Mouse (Mus musculus) limb, embryonic 10.5 days (tissue): ENCODE measurements around the gene Ctdspl. TPM values are rescaled to one million over a fixed set of nuclear protein-coding genes. Genes with fewer than 3 reads are reported as not detected.
A peak's percentile ranks its signal among the peaks of the same experiment; 100 is the strongest.

Source experiments
- DNase-seq: peaks from one replicate; pipeline ENCODE4 v3.0.0-alpha.2; 2017; ENCODE audit warnings: low spot score
- H3K27ac ChIP-seq: fragments of 300-500 bp; sonication (generic); 2 replicates; pipeline ENCODE4 v1.5.1; 2016; ENCODE audit warnings: mild to moderate bottlenecking
- H3K27me3 ChIP-seq: fragments of 300-500 bp; sonication (generic); 2 replicates; pipeline ENCODE4 v1.6.1; 2016; ENCODE audit warnings: low read depth, mild to moderate bottlenecking; ENCODE audit not compliant: poor library complexity, severe bottlenecking
- H3K36me3 ChIP-seq: fragments of 300-500 bp; sonication (generic); 2 replicates; pipeline ENCODE4 v1.6.1; 2016; ENCODE audit warnings: mild to moderate bottlenecking, moderate library complexity
- H3K4me1 ChIP-seq: fragments of 300-500 bp; sonication (generic); 2 replicates; pipeline ENCODE4 v1.6.1; 2016
- H3K4me3 ChIP-seq: fragments of 300-500 bp; sonication (generic); 2 replicates; pipeline ENCODE4 v1.5.1; 2016; ENCODE audit warnings: mild to moderate bottlenecking, moderate library complexity
- H3K9me3 ChIP-seq: fragments of 300-500 bp; sonication (generic); replicated peaks from 2 replicates; pipeline ENCODE4 v1.6.1; 2016; ENCODE audit warnings: mild to moderate bottlenecking
- WGBS: fragments of 180-500 bp; shearing (Covaris S2); methylation state at CpG from one replicate; pipeline ENCODE4 v1.1.7; 2016; 5-methylcytosine and 5-hydroxymethylcytosine counted together
- polyA plus RNA-seq: library from polyadenylated mRNA; unstranded; fragments of >200 nt; fragmentation: Nextera tagmentation; extraction: Ambion mirVana; gene quantifications from 2 replicates; pipeline ENCODE4 v1.2.1, GENCODE M21; 2016

The Ctdspl gene
- polyA plus RNA-seq, 1 experiment from 2014 or later = 11.6 TPM

DNA sequence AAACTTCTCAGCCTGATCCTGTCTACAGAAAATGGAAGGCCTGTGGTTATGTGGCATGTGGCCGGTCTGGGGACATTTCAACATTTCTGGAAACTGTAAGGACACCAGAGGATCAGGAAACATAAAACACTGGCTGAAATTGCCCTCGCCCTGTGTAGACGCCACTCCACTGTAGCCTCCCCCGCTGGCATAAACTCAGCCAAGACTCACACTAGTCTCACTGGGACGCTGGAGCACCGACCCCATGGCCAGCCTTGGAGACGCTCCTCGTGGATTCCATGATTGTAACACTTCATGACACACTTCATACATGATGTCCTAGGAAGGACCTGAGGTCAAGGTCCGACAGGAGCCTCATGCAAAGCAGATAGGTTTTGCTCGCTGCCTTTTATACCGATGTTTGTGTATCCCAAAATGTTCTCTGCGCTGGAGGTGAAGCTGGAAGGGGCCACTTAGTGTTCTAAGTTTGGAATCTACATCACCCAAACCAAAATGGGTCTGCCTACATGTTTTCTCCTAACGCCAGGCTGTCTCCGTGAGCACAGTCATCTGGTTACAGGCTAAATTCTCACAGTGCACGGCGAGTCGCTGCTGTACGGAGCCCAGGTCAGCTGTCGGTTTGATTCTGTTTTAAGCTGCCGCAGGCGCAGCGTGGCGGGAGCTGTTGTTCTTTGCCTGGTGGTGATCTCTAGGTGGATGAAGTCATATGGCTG lies 77.9 kb downstream of the Ctdspl start:
- Histone ChIP-seq H3K9me3 (no peaks in the 10 kb centered on the region), H3K27ac (peak overlapping the region; percentile 15; the same call in 1 of the 2 replicates), H3K4me1 (peaks cover 38% of the 10 kb centered on the region), H3K27me3 (no peaks in the 10 kb centered on the region), H3K36me3 (0 out of 2 replicates have a peak, but pooled peaks cover 2% of the 10 kb centered on the region), H3K4me3 (no peak overlapping the region)
- WGBS = 93% methylated on average over 23 of the region's 23 CpGs
- DNase-seq = no peak

- peak overlapping the region; percentile 15 for H3K27ac ChIP-seq
- H3K4me1 ChIP-seq = peaks cover 38% of the 10 kb centered on the region
- H3K9me3 ChIP-seq = no peaks in the 10 kb centered on the region
- no peak overlapping the region for H3K4me3 ChIP-seq
- DNase-seq = no peak
- 90% methylated on average over 16 of the region's 16 CpGs for WGBS
- 0 out of 2 replicates have a peak, but pooled peaks cover 2% of the 10 kb centered on the region for H3K36me3 ChIP-seq
- H3K27me3 ChIP-seq = no peaks in the 10 kb centered on the region
Observed at GRCm38 (mm10) chr9:119004703-119005076, 78.4 kb downstream of the Ctdspl start.

GRCm38 (mm10) chr9:119005303-119006029 lies 79.2 kb downstream of the Ctdspl start:
- Histone ChIP-seq H3K27me3 (no peaks in the 10 kb centered on the region), H3K4me1 (peaks cover 38% of the 10 kb centered on the region), H3K36me3 (0 out of 2 replicates have a peak, but pooled peaks cover 2% of the 10 kb centered on the region), H3K27ac (peak overlapping the region; percentile 15), H3K4me3 (no peak overlapping the region), H3K9me3 (no peaks in the 10 kb centered on the region)
- 70% methylated on average over 15 of the region's 15 CpGs for WGBS
- no peak for DNase-seq

GRCm38 (mm10) chr9:119007266-119007665 lies 81.0 kb downstream of the Ctdspl start:
- 95% methylated on average over 10 of the region's 10 CpGs for WGBS
- H3K9me3 ChIP-seq = no peaks in the 10 kb centered on the region
- no peak overlapping the region for H3K27ac ChIP-seq
- peaks cover 33% of the 10 kb centered on the region for H3K4me1 ChIP-seq
- H3K36me3 ChIP-seq = peaks cover 12% of the 10 kb centered on the region; the same call in 1 of the 2 replicates
- H3K27me3 ChIP-seq = no peaks in the 10 kb centered on the region
- no peak overlapping the region for H3K4me3 ChIP-seq
- DNase-seq = no peak

DNA sequence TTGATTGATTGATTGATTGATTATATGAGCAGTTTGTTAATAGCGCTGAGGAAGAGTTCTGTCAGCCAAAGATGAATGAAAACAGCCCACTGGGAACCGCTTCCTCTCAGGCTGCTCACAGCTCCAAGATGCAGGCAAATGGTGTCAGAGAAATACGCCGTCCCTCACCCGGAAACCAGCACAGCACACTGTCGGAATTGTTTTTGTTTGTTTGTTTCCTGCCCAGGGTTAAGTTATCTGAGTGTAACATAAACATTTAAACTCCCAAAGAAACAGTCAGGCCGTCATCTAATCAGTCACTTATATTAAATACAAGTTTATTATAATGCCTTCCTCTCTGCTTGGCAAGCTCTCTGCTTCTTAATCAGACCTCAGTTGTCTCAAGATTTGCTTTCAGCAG lies 82.6 kb downstream of the Ctdspl start:
- Histone ChIP-seq H3K4me3 (no peak overlapping the region), H3K36me3 (peaks cover 27% of the 10 kb centered on the region; the same call in 1 of the 2 replicates), H3K4me1 (peaks cover 21% of the 10 kb centered on the region), H3K9me3 (no peaks in the 10 kb centered on the region), H3K27me3 (no peaks in the 10 kb centered on the region), H3K27ac (no peak overlapping the region)
- no peak for DNase-seq
- 67% methylated on average over 7 of the region's 7 CpGs for WGBS

DNA sequence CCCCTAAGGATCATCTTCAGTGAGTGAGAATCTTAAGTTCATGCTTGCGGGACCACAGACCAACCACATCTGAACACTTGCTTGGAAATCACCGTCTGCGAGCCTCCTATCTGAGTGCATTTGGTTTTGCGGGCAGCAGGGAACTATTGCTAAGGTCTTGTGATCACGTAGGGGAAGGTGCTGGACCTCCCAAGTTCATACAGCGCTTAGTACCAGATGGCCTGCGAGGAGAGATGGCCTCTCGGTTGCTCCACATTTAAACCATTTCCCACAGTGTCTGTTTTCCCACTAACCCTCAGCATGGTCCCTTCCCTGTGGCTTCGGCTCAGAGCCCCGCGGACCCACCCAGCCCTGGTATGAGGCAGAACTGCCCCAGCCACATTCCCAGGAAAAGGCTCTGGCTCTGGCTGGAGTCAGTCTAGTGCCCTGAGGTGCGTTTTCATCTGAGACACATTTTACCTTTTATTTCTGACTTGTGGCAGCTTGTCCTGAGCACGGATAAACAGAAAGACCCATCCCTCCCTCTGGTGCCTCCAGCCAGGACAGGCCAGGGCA lies 84.0 kb downstream of the Ctdspl start:
- Histone ChIP-seq H3K9me3 (no peaks in the 10 kb centered on the region), H3K4me3 (no peak overlapping the region), H3K4me1 (peaks cover 7% of the 10 kb centered on the region), H3K36me3 (peaks cover 39% of the 10 kb centered on the region), H3K27me3 (no peaks in the 10 kb centered on the region), H3K27ac (peak overlapping the region; percentile 42; the same call in 1 of the 2 replicates)
- DNase-seq = no peak
- 74% methylated on average over 13 of the region's 13 CpGs for WGBS

- Histone ChIP-seq H3K9me3 (no peaks in the 10 kb centered on the region), H3K27me3 (no peaks in the 10 kb centered on the region), H3K27ac (no peak overlapping the region), H3K4me3 (no peak overlapping the region), H3K36me3 (peaks cover 48% of the 10 kb centered on the region), H3K4me1 (peaks cover 21% of the 10 kb centered on the region; the same call in 1 of the 2 replicates)
- no peak for DNase-seq
- WGBS = 87% methylated on average over 7 of the region's 7 CpGs
Observed at GRCm38 (mm10) chr9:119016785-119017507, 90.7 kb downstream of the Ctdspl start.

GRCm38 (mm10) chr9:119021731-119022130 lies 95.5 kb downstream of the Ctdspl start:
- Histone ChIP-seq H3K4me3 (no peak overlapping the region), H3K9me3 (no peaks in the 10 kb centered on the region), H3K4me1 (peaks cover 36% of the 10 kb centered on the region; the same call in 1 of the 2 replicates), H3K27ac (no peak overlapping the region), H3K27me3 (no peaks in the 10 kb centered on the region), H3K36me3 (peaks cover 17% of the 10 kb centered on the region)
- no peak for DNase-seq
- WGBS = 82% methylated on average over 7 of the region's 7 CpGs

DNA sequence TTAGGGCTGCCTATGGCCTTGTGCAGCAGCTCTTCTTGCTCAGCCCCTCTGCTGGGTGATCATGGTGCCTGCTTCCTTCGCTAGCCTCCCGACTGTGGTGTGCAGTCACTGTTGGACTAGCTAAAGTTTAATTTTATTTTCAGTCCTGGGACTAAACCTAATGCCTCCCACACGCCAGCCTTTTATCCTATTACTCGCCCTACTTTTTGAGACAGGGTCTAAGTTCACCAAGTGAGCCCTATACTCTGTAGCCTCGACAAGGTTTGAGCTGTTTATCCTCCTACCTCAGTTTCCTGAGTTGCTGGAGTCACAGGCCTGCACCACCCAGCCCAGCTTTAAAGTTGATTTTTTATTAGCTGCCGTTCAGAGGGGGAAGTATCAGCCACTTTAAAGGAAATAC lies 99.0 kb downstream of the Ctdspl start:
- Histone ChIP-seq H3K4me1 (peaks cover 28% of the 10 kb centered on the region; the same call in 1 of the 2 replicates), H3K4me3 (no peak overlapping the region), H3K27me3 (no peaks in the 10 kb centered on the region), H3K9me3 (no peaks in the 10 kb centered on the region), H3K27ac (0 out of 2 replicates have a peak overlapping the region, but pooled peaks have one; percentile 32), H3K36me3 (peaks cover 12% of the 10 kb centered on the region)
- no peak for DNase-seq
- 82% methylated on average over 6 of the region's 6 CpGs for WGBS

DNA sequence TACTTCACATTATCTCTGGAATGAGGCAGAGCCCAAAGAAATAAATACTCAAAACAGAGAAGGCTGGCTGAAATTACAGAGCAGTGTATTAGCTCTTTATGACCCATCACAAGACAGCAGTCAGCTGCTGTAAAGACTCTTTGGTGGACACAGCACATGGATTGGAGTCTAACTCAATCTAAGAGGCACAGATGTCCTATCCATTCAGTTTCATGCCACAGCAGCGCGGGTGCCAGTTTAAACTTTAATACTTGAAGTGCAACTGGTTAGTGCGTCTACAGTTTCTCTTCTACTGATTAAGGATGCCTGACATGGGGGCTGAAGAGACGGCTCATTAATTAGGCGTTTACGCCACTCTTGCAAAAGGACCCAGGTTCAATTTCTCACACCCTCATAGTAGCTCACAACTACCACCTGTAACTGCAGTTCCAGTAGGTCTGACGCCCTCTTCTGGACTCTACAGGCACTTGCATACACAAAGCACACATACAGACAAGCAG lies 99.6 kb downstream of the Ctdspl start:
- Histone ChIP-seq H3K4me3 (no peak overlapping the region), H3K27me3 (no peaks in the 10 kb centered on the region), H3K4me1 (peaks cover 25% of the 10 kb centered on the region), H3K27ac (no peak overlapping the region), H3K9me3 (no peaks in the 10 kb centered on the region), H3K36me3 (peaks cover 16% of the 10 kb centered on the region)
- DNase-seq = no peak
- 87% methylated on average over 7 of the region's 7 CpGs for WGBS

DNA sequence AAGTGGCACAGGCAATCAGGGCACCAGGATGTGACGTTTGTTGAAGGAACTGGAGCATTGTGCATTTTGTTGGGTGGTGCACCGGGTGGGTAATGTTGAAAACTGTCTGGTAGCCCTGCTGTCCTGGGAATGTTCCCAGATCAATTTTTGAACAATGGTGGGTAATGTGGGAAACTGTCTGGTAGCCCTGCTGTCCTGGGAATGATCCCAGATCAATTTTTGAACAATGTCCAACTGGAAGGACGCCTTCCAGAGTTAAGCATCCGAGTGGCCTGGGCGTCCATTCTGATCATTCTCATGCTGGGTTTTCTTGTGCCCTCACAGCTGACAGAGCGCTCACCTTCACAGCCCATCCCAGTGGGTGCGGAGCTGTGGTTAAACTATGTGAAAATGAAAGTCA lies 101.1 kb downstream of the Ctdspl start:
- no peak overlapping the region for H3K27ac ChIP-seq
- peaks cover 31% of the 10 kb centered on the region for H3K4me1 ChIP-seq
- H3K9me3 ChIP-seq = no peaks in the 10 kb centered on the region
- no peaks in the 10 kb centered on the region for H3K27me3 ChIP-seq
- no peak for DNase-seq
- peaks cover 26% of the 10 kb centered on the region for H3K36me3 ChIP-seq
- 93% methylated on average over 7 of the region's 7 CpGs for WGBS
- H3K4me3 ChIP-seq = no peak overlapping the region
